Mouse (Mus musculus) olfactory bulb, adult 2 months (tissue): ENCODE measurements at regions not wholly inside any gene's neighbourhood (a gene's known extent, or its start where the extent isn't known, plus 50 kb on each side); places are given as distances from the start of the nearest gene placed in this dataset.

ENCODE experiments used
- CTCF ChIP-seq: fragments of 200-500 bp; IDR thresholded peaks from 2 replicates; pipeline ENCODE4 v1.5.1; 2012; ENCODE audit warnings: low read depth, mild to moderate bottlenecking, low read length, moderate library complexity; ENCODE audit not compliant: insufficient read depth
- POLR2A ChIP-seq: fragments of 200-500 bp; IDR thresholded peaks from 2 replicates; pipeline ENCODE4 v1.6.1; 2012; ENCODE audit warnings: mild to moderate bottlenecking, low read depth, low read length, moderate library complexity; ENCODE audit not compliant: insufficient read depth

GRCm38 (mm10) chr4:56261992-56262391 is 477.9 kb upstream of the Gm26657 start:
- no peak for TF ChIP-seq POLR2A
- no peak for TF ChIP-seq CTCF
